Mouse (Mus musculus) adrenal gland, adult 8-10 months (tissue): Measurements from ENCODE around the gene Mal. TPM values are rescaled to one million over a fixed set of nuclear protein-coding genes. Genes with fewer than 3 reads are reported as not detected.
"Not testable (repeated sequence)": the region's sequence is repeated elsewhere in the genome, so short reads cannot be mapped to it uniquely, and the experiment has no call there.

Source experiments
- DNase-seq: peaks from one replicate; pipeline ENCODE4 v3.0.0; 2022
- total RNA-seq, 4 experiments: library from RNA; stranded (reverse); gene quantifications; 2 replicates each; pipeline ENCODE4 v1.2.4; 2022

Mal gene
- total RNA-seq, 4 experiments from 2014 or later = 6.6 to 12.0 (median 9.1) TPM

- no peak for DNase-seq
Observed at GRCm38 (mm10) chr2:127622065-127622464, 34.4 kb downstream of the Mal start.

DNA sequence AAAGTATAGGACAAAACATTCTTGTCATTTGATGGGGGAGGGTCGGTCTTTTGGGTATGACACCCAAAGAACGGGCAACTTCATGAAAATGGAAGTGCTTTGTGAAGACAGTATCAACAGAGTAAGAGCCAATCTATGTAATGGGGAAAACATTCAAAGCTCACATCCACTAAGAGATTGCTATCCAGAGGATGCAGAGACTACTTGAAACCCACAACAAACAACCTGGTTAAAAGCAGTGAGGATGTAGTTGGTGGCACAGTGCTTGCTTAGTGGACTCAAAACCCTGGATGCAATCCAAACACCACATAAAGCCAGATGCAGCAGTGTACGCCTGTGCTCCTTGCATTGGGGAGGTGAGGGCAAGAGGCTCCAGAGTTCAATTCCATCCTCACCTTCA lies 37.2 kb downstream of the Mal start:
- DNase-seq = no peak

GRCm38 (mm10) chr2:127612288-127612687 lies 44.2 kb downstream of the Mal start:
- DNase-seq = no peak

GRCm38 (mm10) chr2:127611386-127611785 lies 45.1 kb downstream of the Mal start:
- no peak for DNase-seq

DNA sequence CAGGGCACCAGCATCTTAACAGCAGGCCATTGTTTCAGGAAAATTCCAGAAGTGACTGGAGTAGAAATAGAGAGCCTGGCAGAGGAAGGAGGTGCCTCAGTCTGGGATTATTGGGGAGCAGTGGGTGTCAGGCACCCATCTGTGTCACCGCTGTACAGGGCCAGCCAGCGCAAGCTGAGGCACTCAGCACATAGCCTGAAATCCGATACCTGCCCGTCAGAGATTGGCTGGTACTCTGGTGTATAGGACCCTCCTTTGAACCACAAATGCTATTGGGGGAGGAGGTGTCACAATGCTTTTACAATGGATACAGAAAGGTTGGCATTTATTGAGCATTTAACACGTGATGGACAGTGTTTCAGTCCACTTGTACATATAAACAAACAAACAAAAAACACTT lies 47.5 kb downstream of the Mal start:
- no peak for DNase-seq

- DNase-seq = no peak
Observed at GRCm38 (mm10) chr2:127608234-127608633, 48.3 kb downstream of the Mal start.

DNA sequence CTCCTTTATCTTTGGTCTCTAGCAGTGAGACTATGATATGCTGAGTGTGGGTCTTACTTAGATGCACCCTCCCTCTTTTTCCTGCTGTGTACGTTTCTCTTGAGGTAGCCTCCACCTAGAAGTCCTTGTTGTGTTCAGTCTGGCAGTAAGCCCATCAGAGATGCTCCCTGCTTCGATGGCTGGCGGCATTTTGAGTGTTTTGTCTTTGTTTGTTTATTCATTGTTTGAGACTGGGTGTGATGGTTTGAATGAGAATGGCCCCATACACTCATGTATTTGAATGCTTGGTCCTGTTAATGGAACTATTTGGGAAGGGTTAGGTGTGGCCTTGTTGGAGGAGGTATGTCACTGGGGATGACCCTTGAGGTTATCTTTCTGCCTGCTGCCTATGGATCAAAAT lies 51.3 kb downstream of the Mal start:
- no peak for DNase-seq

DNA sequence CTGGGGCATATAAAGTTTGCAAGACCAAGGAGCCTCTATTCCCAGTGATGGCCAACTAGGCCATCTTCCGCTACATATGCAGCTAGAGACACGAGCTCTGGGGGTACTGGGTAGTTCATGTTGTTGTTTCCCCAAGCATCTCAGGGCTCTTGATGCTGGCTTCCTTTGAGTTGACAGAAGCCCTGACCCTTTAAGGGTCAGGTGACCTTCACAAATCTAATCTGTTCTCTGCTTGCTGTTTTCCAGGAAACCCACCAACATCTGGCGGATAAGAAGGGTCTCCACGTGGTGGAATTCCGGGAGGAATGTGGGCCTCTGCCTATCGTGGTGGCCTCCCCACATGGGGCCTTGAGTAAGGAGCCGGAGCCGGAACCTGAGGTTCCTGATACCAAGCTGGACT lies 53.1 kb downstream of the Mal start:
- not testable (repeated sequence) for DNase-seq

- no peak for DNase-seq
Observed at GRCm38 (mm10) chr2:127590840-127591239, 65.7 kb downstream of the Mal start.

DNA sequence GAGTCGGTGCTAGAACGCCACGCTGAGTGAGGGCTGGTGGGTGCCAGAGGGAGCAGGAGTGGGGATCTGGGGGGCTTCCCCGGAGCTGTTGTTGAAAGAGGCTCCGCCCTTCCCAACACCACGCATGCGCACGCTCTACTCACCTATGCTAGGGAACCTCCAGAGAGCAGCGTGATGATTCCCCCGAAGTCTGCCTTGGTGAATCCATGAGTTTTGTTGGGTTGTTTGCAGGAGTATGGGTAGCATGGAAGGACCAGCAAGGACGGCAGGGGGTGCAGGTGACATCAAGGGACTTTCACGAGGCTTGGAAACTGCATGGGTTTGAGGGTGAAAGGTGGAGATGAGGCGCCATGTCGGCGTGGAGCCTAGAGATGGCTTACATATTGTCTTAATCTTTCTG lies 66.3 kb downstream of the Mal start:
- no peak for DNase-seq

GRCm38 (mm10) chr2:127588897-127589296 lies 67.6 kb downstream of the Mal start:
- DNase-seq = no peak

GRCm38 (mm10) chr2:127587514-127587844 lies 69.0 kb downstream of the Mal start:
- no peak for DNase-seq

- DNase-seq = peak; percentile 69
Observed at GRCm38 (mm10) chr2:127586694-127587513, 69.6 kb downstream of the Mal start, which contains the start of the genes Zfp661 and Mrps5. Gene Zfp661 (minus strand): TSS chr2:127587094. Gene Mrps5 (plus strand): TSS chr2:127587222.

GRCm38 (mm10) chr2:127584436-127584858 lies 72.0 kb downstream of the Mal start:
- peak; percentile 94 for DNase-seq

Other genes starting within 250 kb of the Mal start
- under 1 TPM in 3 of 4 experiments, not detected in 1; 0.17 to 0.94 (median 0.71) TPM for gene Gpat2, start 231.5 kb downstream of the Mal start, total RNA-seq
- 10 to 100 TPM; 50.4 to 65.8 (median 54.9) TPM for gene Fahd2a, start 212.1 kb downstream of the Mal start, total RNA-seq
- gene Kcnip3, start 134.6 kb downstream of the Mal start, total RNA-seq = 10 to 100 TPM in 2 of 4 experiments, 1 to 10 TPM in 2; 7.8 to 10.2 (median 9.1) TPM
- 1 to 10 TPM in 2 of 4 experiments, under 1 TPM in 2; 0.80 to 1.8 (median 1.3) TPM for gene Prom2, start 115.2 kb downstream of the Mal start, total RNA-seq
- gene Zfp661, start 69.6 kb downstream of the Mal start, total RNA-seq = 1 to 10 TPM; 3.7 to 4.7 (median 4.4) TPM
- gene Mrps5, start 69.5 kb downstream of the Mal start, total RNA-seq = 100 to 1,000 TPM in 1 of 4 experiments, 10 to 100 TPM in 3; 87.0 to 107 (median 96.0) TPM
- under 1 TPM; 0.66 to 0.90 (median 0.89) TPM for gene Mall, start 73.2 kb upstream of the Mal start, total RNA-seq
- 10 to 100 TPM; 16.8 to 35.0 (median 24.4) TPM for gene Nphp1, start 132.2 kb upstream of the Mal start, total RNA-seq
- gene Mtln, start 135.8 kb upstream of the Mal start, total RNA-seq = 100 to 1,000 TPM in 1 of 4 experiments, 10 to 100 TPM in 3; 59.5 to 127 (median 77.8) TPM
- 1 to 10 TPM in 2 of 4 experiments, under 1 TPM in 2; 0.52 to 1.1 (median 0.89) TPM for gene Bub1, start 175.2 kb upstream of the Mal start, total RNA-seq
- 1 to 10 TPM in 2 of 4 experiments, under 1 TPM in 2; 0.38 to 1.9 (median 0.97) TPM for gene Acoxl, start 182.2 kb upstream of the Mal start, total RNA-seq